Mouse (Mus musculus): Measurements from ENCODE around the gene Tyw5.
A peak's percentile ranks its signal among the peaks of the same experiment; 100 is the strongest.

The Tyw5 gene

DNA sequence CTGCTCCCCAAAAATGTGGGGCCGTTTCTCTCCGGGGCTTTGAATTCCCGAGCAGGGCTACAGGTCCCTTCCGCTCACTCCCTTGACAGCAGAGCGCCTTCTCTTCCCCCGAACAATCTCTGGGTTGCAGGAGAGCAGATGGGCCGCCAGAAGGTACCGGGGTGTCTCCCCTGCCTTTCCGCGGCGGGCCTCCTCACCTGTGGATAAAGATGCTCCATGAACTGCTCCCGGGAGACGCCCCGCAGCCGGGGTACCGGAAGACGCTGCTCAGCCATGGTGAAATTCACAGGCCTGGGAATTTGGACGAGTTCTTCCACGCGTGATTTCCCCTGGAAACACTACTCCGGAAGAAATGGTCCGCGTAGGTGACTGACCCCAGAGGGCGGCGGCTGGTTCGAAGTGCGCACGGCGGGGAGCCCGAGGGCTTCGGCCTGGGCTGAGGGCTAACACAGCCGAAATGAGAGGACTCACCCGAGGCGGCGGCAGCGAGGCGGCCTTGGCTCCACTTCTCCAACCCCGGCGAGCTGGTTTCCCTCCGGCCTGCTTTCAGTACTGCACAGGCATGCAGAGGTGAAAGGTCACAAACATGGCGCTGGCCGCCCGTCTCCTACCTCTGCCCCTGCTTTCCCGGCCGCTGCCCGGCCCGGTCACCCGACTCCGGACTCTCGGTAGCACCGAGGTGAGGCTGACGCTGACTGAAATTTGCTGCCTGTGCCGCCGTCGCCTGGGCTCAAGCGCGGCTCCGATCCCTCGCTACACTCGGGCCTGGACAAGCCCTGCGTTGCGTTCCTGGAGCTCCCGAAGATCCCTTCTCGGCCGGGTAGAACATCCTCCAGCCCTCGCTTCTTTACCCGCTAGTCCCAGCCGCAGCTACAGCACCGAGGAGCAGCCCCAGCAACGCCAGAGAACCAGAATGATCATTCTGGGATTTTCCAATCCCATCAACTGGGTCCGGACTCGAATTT is at the start of gene Tyw5, which contains the start of gene Maip1:
Tyw5 (minus strand) TSS at position 915 of the 965 bp plus-strand sequence.
Maip1 (plus strand) TSS at position 142 of the 965 bp plus-strand sequence.
- DNase-seq, result peak; percentile 84

DNA sequence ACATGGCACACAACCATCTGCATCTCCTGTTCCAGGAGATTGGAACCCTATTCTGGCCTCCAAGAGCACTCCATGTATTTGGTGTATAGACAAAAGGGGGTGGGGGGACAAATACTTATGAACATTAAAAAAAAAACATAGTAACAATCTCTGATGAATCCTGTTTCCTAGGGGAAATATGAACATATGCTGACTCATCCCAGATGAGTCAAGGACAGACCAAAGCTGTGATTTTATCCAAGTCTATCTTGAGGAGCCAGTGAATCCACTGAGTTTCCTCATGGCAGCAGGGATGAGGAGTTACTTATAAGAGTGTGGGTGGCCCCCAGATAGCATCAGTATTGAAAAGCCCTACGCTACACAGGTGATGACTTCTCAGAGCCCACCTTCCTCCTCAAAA is 43.3 kb upstream of the Tyw5 start:
- no peak for DNase-seq

DNA sequence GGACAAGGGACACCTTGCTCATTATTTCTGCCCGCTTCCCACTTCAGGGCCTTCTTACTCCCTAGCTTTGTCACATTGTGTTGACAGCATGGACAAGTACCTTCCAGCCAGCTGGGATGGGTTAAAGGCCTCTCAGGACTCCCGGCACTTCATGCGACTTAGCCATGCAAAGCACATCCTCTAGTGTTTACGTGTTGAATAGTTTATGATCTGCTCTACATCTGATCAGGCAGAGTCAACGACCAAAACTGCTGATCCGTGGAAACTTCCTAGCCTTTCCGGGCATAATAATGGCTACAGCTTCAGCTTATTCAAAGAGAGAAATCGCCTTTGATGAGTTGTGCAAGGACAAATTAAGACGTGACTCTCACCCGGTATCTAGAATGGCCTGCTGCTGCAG is 38.8 kb upstream of the Tyw5 start:
- DNase-seq, result no peak

DNA sequence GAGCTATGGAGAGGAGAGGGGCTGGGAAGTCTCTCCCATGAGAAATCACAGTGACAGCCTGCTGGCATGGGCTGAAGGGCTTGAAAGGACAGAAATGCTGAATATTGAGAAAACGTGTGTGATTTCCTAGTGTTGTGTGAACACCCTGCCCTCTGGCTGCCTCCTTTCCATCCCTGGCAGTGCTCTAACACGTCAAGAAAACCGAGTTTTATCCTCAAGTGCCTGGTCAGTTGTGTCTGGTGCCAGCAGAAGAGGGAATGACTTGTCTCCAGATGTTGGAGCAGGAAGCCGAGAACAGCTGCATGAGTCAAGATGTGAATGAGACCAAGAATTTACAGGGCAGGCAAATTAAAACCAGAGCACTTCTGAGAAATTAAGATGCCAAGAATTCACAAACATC is 33.9 kb upstream of the Tyw5 start:
- DNase-seq, result no peak

DNA sequence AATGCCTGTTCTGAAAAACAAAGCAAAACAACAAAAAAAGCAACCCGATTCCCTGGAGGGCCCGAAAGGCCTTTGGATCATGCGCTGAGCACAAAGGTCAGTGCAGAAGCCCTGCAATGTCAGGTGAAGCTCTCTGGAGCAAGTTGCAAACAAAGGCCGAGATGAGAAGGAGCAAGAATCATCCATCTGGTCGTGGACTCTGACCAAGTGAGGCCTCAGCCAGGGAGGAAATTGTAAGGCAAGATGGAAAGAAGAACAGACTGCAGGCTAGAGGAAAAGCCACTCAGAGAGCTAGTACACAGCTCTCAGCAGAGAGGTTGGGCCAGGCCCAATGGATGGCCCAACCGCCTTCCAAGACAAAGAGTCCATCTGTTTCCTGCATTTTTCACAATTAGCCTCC is 32.1 kb upstream of the Tyw5 start:
- no peak for DNase-seq

GRCm38 (mm10) chr1:57436954-57437353 is 30.1 kb upstream of the Tyw5 start:
- DNase-seq, result no peak

DNA sequence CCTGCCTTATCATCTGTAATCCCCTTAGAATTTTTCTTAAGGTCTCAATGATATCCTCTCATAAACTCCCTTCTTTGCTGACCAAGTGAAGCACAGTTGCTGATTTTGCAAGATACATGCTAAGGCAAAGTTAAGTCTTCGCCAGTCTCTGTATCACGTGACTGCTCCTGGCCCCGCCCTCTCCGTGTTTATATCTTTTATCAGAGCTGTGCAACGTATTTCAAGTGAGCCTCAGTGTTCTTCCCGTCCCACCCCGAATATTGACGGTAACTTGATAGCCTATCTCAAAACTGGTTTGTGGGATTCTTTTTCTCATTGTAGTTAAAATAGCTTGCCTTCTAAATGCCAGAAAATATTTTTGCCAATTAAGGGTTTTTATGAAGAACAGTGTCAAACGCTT is 29.5 kb upstream of the Tyw5 start:
- DNase-seq, result no peak

DNA sequence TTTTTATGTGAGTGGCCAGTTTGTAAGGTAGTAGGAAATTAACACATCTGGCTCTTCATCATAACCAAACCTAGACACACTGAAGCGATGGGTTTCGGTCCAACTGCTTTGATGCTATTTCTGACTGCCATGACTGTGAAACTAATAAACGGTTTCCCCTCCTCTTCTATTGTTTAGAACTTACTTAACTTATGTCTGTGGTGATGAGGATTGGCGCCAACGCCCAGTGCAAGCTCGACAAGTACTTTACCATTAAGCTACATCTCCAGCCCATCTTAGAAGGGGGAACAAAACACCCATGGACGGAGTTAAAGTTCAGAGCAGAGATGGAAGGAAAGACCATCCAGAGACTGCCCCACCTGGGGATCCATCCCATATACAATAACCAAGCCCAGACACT is 26.2 kb upstream of the Tyw5 start:
- DNase-seq, result no peak

- DNase-seq, result no peak
Measured at GRCm38 (mm10) chr1:57429786-57430483, 23.0 kb upstream of the Tyw5 start.

- peak; percentile 81 for DNase-seq
Measured at GRCm38 (mm10) chr1:57428368-57429308, 21.7 kb upstream of the Tyw5 start.

- no peak for DNase-seq
Measured at GRCm38 (mm10) chr1:57423696-57424095, 16.8 kb upstream of the Tyw5 start.

GRCm38 (mm10) chr1:57413397-57413796 is 6.5 kb upstream of the Tyw5 start:
- no peak for DNase-seq

DNA sequence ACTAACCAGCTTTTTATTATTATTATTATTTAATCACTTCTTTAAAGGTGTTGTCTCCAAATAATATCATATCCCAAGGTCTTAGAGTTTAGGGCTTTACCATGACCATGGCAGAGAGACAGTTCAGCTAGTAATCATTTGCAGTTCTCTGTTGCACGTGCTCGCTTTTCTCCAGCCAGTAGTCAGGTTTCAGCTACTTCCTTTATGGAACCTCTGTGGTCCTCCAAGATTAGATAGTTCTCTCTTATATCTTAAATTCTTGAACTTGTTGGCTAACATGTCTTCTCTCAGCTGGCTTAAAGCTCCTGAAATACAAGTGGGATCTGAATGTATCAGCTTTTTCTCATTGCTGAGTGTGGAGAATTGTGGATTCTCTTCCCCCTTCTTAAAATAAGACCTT is 2.1 kb upstream of the Tyw5 start:
- DNase-seq, result no peak

- no peak for DNase-seq
Measured at GRCm38 (mm10) chr1:57402116-57402515, 4.8 kb downstream of the Tyw5 start.

- no peak for DNase-seq
Measured at GRCm38 (mm10) chr1:57400877-57401276, 6.0 kb downstream of the Tyw5 start.

GRCm38 (mm10) chr1:57400321-57400720 is 6.6 kb downstream of the Tyw5 start:
- DNase-seq, result no peak

- peak; percentile 58 for DNase-seq
Measured at GRCm38 (mm10) chr1:57394051-57394450, 12.8 kb downstream of the Tyw5 start.

- no peak for DNase-seq
Measured at GRCm38 (mm10) chr1:57392417-57392816, 14.5 kb downstream of the Tyw5 start.

GRCm38 (mm10) chr1:57390993-57391790 is 15.7 kb downstream of the Tyw5 start:
- DNase-seq, result no peak

GRCm38 (mm10) chr1:57388402-57389155 is 18.3 kb downstream of the Tyw5 start:
- no peak for DNase-seq

DNA sequence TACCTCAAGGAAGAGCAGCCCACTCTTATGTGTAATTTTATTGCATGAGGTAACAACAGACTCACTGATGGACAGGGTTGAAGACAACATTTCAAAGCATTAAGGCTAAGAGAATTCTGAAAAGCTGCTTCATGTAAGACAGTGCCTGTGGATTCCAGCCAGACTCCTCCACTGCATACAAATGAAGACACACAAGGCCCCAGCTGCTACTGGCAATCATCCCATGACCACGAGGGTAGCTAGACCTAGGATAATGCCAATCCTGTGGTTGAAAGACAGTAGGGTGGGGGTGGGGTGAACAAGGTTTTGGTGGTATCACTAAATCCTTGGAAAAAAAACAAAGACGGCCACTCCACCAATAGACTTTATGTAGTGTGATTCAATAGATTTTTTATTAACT is 19.0 kb downstream of the Tyw5 start:
- peak; percentile 44 for DNase-seq

Data from cerebellum, adult 9-10 months (tissue).